Mouse (Mus musculus) limb, embryonic 12.5 days (tissue): ENCODE measurements around the gene Itm2b. TPM values are rescaled to one million over a fixed set of nuclear protein-coding genes. Genes with fewer than 3 reads are reported as not detected.

ENCODE experiments used
- ATAC-seq: fragments of 200-750 bp; cut with Nextera tagmentation; 2 replicates; pipeline ENCODE4 v1.8.0; 2017; ENCODE audit warnings: low read depth, moderate TSS enrichment; ENCODE audit not compliant: insufficient number of reproducible peaks, insufficient read depth, low FRiP score, low TSS enrichment
- H3K27ac ChIP-seq: fragments of 300-500 bp; sonication (generic); 2 replicates; pipeline ENCODE4 v1.5.1; 2016; ENCODE audit warnings: mild to moderate bottlenecking, moderate library complexity
- H3K27me3 ChIP-seq: fragments of 300-500 bp; sonication (generic); 2 replicates; pipeline ENCODE4 v1.6.1; 2016; ENCODE audit warnings: mild to moderate bottlenecking, moderate library complexity
- H3K36me3 ChIP-seq: fragments of 300-500 bp; sonication (generic); 2 replicates; pipeline ENCODE4 v1.6.1; 2016; ENCODE audit warnings: mild to moderate bottlenecking, moderate library complexity
- H3K4me1 ChIP-seq: fragments of 300-500 bp; sonication (generic); replicated peaks from 2 replicates; pipeline ENCODE4 v1.6.1; 2016
- H3K4me2 ChIP-seq: fragments of 300-500 bp; sonication (generic); 2 replicates; pipeline ENCODE4 v1.6.1; 2016; ENCODE audit warnings: mild to moderate bottlenecking, moderate library complexity
- H3K4me3 ChIP-seq: fragments of 300-500 bp; sonication (generic); replicated peaks from 2 replicates; pipeline ENCODE4 v1.5.1; 2016; ENCODE audit warnings: mild to moderate bottlenecking
- H3K9ac ChIP-seq: fragments of 300-500 bp; sonication (generic); replicated peaks from 2 replicates; pipeline ENCODE4 v1.6.1; 2016; ENCODE audit warnings: mild to moderate bottlenecking, moderate library complexity
- H3K9me3 ChIP-seq: fragments of 300-500 bp; sonication (generic); 2 replicates; pipeline ENCODE4 v1.6.1; 2016; ENCODE audit warnings: mild to moderate bottlenecking, moderate library complexity
- WGBS: fragments of 180-500 bp; shearing (Covaris S2); methylation state at CpG from one replicate; pipeline ENCODE4 v1.1.7; 2016; 5-methylcytosine and 5-hydroxymethylcytosine counted together
- polyA plus RNA-seq: library from polyadenylated mRNA; unstranded; fragments of >200 nt; fragmentation: Nextera tagmentation; extraction: Ambion mirVana; gene quantifications from 2 replicates; pipeline ENCODE4 v1.2.1, GENCODE M21; 2016

Gene Itm2b
- polyA plus RNA-seq, 1 experiment from 2014 or later = 460 TPM

DNA sequence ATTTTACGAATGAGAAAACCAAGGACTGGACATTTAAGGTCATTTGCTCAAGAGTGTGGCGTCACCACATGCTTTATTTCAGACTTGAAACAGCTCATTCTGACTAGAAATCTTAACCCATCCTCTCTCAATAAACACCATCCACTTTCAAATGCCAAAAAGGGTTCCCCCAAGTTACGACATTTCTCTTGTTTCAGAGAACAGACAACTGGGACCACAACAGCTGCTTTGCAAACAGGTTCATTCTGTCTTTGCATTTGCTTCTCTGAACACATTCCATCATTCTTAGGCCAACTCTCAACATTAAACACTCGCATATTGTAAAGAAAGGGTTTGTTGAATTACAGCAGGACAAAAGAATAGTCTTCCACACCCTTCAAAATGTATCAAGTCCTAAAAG lies 71.2 kb downstream of the Itm2b start:
- no peak for ATAC-seq
- Histone ChIP-seq H3K4me1 (peaks cover 7% of the 10 kb centered on the region; the same call in 1 of the 2 replicates), H3K27me3 (no peaks in the 10 kb centered on the region), H3K27ac (no peak overlapping the region), H3K9me3 (no peaks in the 10 kb centered on the region), H3K4me2 (no peak overlapping the region), H3K9ac (no peak overlapping the region), H3K36me3 (no peaks in the 10 kb centered on the region), H3K4me3 (no peak overlapping the region)
- WGBS = 81% methylated on average over 4 of the region's 4 CpGs

GRCm38 (mm10) chr14:73313396-73313795 lies 71.7 kb downstream of the Itm2b start:
- Histone ChIP-seq H3K27ac (no peak overlapping the region), H3K4me1 (peaks cover 7% of the 10 kb centered on the region; the same call in 1 of the 2 replicates), H3K36me3 (no peaks in the 10 kb centered on the region), H3K4me2 (no peak overlapping the region), H3K9ac (no peak overlapping the region), H3K9me3 (no peaks in the 10 kb centered on the region), H3K4me3 (no peak overlapping the region), H3K27me3 (no peaks in the 10 kb centered on the region)
- 49% methylated on average over 5 of the region's 5 CpGs for WGBS
- ATAC-seq = 0 out of 2 replicates have a peak, but pooled peaks have one; percentile 63

- no peaks in the 10 kb centered on the region for H3K36me3 ChIP-seq
Measured at GRCm38 (mm10) chr14:73312909-73313308, 72.2 kb downstream of the Itm2b start.

More at GRCm38 (mm10) chr14:73312909-73313308, 72.2 kb downstream of the Itm2b start:
- Histone ChIP-seq H3K4me2 (no peak overlapping the region), H3K27me3 (no peaks in the 10 kb centered on the region), H3K4me1 (peaks cover 7% of the 10 kb centered on the region; the same call in 1 of the 2 replicates), H3K9ac (no peak overlapping the region), H3K9me3 (no peaks in the 10 kb centered on the region), H3K27ac (no peak overlapping the region), H3K4me3 (no peak overlapping the region)
- ATAC-seq = no peak
- 82% methylated on average over 5 of the region's 5 CpGs for WGBS

Other genes with a start within 250 kb of the Itm2b start
- gene Lpar6, start 147.4 kb downstream of the Itm2b start, polyA plus RNA-seq = 18.5 and 20.4 TPM in 2 replicates
- 18.8 and 22.2 TPM in 2 replicates for gene Rb1, start 59.5 kb downstream of the Itm2b start, polyA plus RNA-seq
- 105 and 107 TPM in 2 replicates for gene Med4, start 124.7 kb upstream of the Itm2b start, polyA plus RNA-seq
- gene Sucla2, start 140.0 kb upstream of the Itm2b start, polyA plus RNA-seq = 96.4 and 98.0 TPM in 2 replicates
- 6.4 and 6.8 TPM in 2 replicates for gene Nudt15, start 163.0 kb upstream of the Itm2b start, polyA plus RNA-seq